ENCODE assay signal across 14 mouse cellular contexts in genomic region chr14:64585081-64585470, GRCm38 (mm10).
DNase-seq lines count a peak whose midpoint lies in the region; ATAC-seq and TF ChIP-seq lines count a peak whose summit lies in the region.
"Had no signal": no experiment of that assay in that cellular context is flagged by ENCODE, and none has a peak within 500 bp of the region (broad histone marks: within the 10 kb centered on the region; RNA-seq: fewer than 3 reads in every experiment).

No protein-coding gene starts in this region.

- DNase-seq in midbrain, postnatal 0 days (ENCODE audit: low spot score) = no peak
- no peak for DNase-seq in adrenal gland, postnatal 4 days (ENCODE audit: low spot score in 2 of 2)
- no peak for DNase-seq in MN1 (ENCODE audit: low spot score)
- no peak for DNase-seq in left cerebral cortex, adult 8-10 months (ENCODE audit: low spot score in 2 of 2)
- DNase-seq: gastrocnemius, postnatal 25 days; heart, postnatal 14 days had no signal

- ATAC-seq in forebrain, embryonic 12.5 days (ENCODE audit: low FRiP score) = no peak
- ATAC-seq in forebrain, embryonic 15.5 days (replicated peaks) = no peak
- no peak for ATAC-seq in hindbrain, embryonic 16.5 days
- ATAC-seq in midbrain, postnatal 0 days (ENCODE audit: low FRiP score) = no peak
- ATAC-seq: CD4-positive, CD25-positive, alpha-beta regulatory T cell, adult 4 months; intestine, embryonic 15.5 days had no signal

- peak; percentile 36; the same call in 1 of the 2 replicates for TF ChIP-seq CTCF in midbrain, postnatal 0 days (IDR thresholded peaks at IDR 0.05)

- WGBS in forebrain, embryonic 12.5 days = 12% methylated on average over 5 of the region's 5 CpGs
- 10% methylated on average over 5 of the region's 5 CpGs for WGBS in forebrain, embryonic 15.5 days
- 6% methylated on average over 5 of the region's 5 CpGs for WGBS in hindbrain, embryonic 16.5 days
- WGBS in midbrain, postnatal 0 days = 8% methylated on average over 5 of the region's 5 CpGs

- no peaks in the 10 kb centered on the region for H3K36me3 ChIP-seq in forebrain, embryonic 12.5 days (replicated peaks)
- H3K36me3 ChIP-seq in forebrain, embryonic 15.5 days = no peaks in the 10 kb centered on the region
- H3K36me3 ChIP-seq in hindbrain, embryonic 16.5 days (ENCODE audit: control insufficient read depth, insufficient read depth, low read length) = no peaks in the 10 kb centered on the region
- peaks cover under 1% of the 10 kb centered on the region; the same call in 1 of the 2 replicates for H3K36me3 ChIP-seq in midbrain, postnatal 0 days (ENCODE audit: insufficient read depth, low read length)
- H3K36me3 ChIP-seq: intestine, embryonic 15.5 days; kidney, embryonic 15.5 days; stomach, embryonic 15.5 days had no signal

- H3K9ac ChIP-seq in forebrain, embryonic 12.5 days = no peak overlapping the region
- H3K9ac ChIP-seq in forebrain, embryonic 15.5 days (replicated peaks) = peak overlapping the region; percentile 85; the same call in 1 of the 2 replicates
- peak overlapping the region; percentile 53 for H3K9ac ChIP-seq in hindbrain, embryonic 16.5 days (ENCODE audit: low read depth, low read length)
- H3K9ac ChIP-seq in midbrain, postnatal 0 days (replicated peaks; ENCODE audit: low read length, poor library complexity, severe bottlenecking) = peak overlapping the region; percentile 99
- H3K9ac ChIP-seq: intestine, embryonic 15.5 days; kidney, embryonic 15.5 days; stomach, embryonic 15.5 days had no signal

- H3K4me1 ChIP-seq in forebrain, embryonic 12.5 days = peaks cover 64% of the 10 kb centered on the region
- H3K4me1 ChIP-seq in forebrain, embryonic 15.5 days = peaks cover 52% of the 10 kb centered on the region
- peaks cover 29% of the 10 kb centered on the region for H3K4me1 ChIP-seq in hindbrain, embryonic 16.5 days (ENCODE audit: control insufficient read depth, insufficient read depth, low read depth, low read length)
- H3K4me1 ChIP-seq in midbrain, postnatal 0 days (ENCODE audit: insufficient read depth, low read length) = peaks cover 15% of the 10 kb centered on the region; the same call in 1 of the 2 replicates

- peaks cover 64% of the 10 kb centered on the region for H3K27me3 ChIP-seq in forebrain, embryonic 12.5 days
- no peaks in the 10 kb centered on the region for H3K27me3 ChIP-seq in forebrain, embryonic 15.5 days
- no peaks in the 10 kb centered on the region for H3K27me3 ChIP-seq in hindbrain, embryonic 16.5 days (replicated peaks; ENCODE audit: control insufficient read depth, insufficient read depth, low read length)
- H3K27me3 ChIP-seq in midbrain, postnatal 0 days (ENCODE audit: insufficient read depth, low read length) = no peaks in the 10 kb centered on the region

- peak overlapping the region; percentile 13; the same call in 1 of the 2 replicates for H3K4me2 ChIP-seq in forebrain, embryonic 12.5 days
- peak overlapping the region; percentile 95 for H3K4me2 ChIP-seq in forebrain, embryonic 15.5 days (replicated peaks)
- H3K4me2 ChIP-seq in hindbrain, embryonic 16.5 days (ENCODE audit: low read length) = peak overlapping the region; percentile 74
- peak overlapping the region; percentile 95 for H3K4me2 ChIP-seq in midbrain, postnatal 0 days (ENCODE audit: low read depth, low read length, poor library complexity, severe bottlenecking)
- H3K4me2 ChIP-seq: intestine, embryonic 15.5 days; kidney, embryonic 15.5 days; liver, embryonic 11.5 days; stomach, embryonic 15.5 days had no signal

- peak overlapping the region; percentile 99 for H3K27ac ChIP-seq in forebrain, embryonic 12.5 days
- H3K27ac ChIP-seq in forebrain, embryonic 15.5 days (replicated peaks) = peak overlapping the region; percentile 99
- peak overlapping the region; percentile 100 for H3K27ac ChIP-seq in hindbrain, embryonic 16.5 days (ENCODE audit: low read depth, low read length)
- peak overlapping the region; percentile 100 for H3K27ac ChIP-seq in midbrain, postnatal 0 days (ENCODE audit: low read depth, low read length)
- H3K27ac ChIP-seq: intestine, embryonic 15.5 days; kidney, embryonic 15.5 days; stomach, embryonic 15.5 days had no signal

- no peaks in the 10 kb centered on the region for H3K9me3 ChIP-seq in forebrain, embryonic 12.5 days
- H3K9me3 ChIP-seq in forebrain, embryonic 15.5 days = no peaks in the 10 kb centered on the region
- H3K9me3 ChIP-seq in hindbrain, embryonic 16.5 days (ENCODE audit: control insufficient read depth, low read length) = no peaks in the 10 kb centered on the region
- H3K9me3 ChIP-seq in midbrain, postnatal 0 days (ENCODE audit: low read length) = no peaks in the 10 kb centered on the region
- H3K9me3 ChIP-seq: intestine, embryonic 15.5 days; kidney, embryonic 15.5 days; stomach, embryonic 15.5 days had no signal

- no peak overlapping the region for H3K4me3 ChIP-seq in forebrain, embryonic 12.5 days (replicated peaks)
- H3K4me3 ChIP-seq in forebrain, embryonic 15.5 days = peak overlapping the region; percentile 59
- H3K4me3 ChIP-seq in hindbrain, embryonic 16.5 days (ENCODE audit: low read length) = peak overlapping the region; percentile 10
- no peak overlapping the region for H3K4me3 ChIP-seq in midbrain, postnatal 0 days (ENCODE audit: low read depth, low read length)
- H3K4me3 ChIP-seq: intestine, embryonic 15.5 days; kidney, embryonic 15.5 days; stomach, embryonic 15.5 days had no signal

Comparison
In these comparisons a context has a peak if more than half of its experiments do, and no peak if none do; other contexts are left out.
1. H3K4me3 ChIP-seq: peak in forebrain, embryonic 15.5 days (single experiment) and hindbrain, embryonic 16.5 days (single experiment); none in forebrain, embryonic 12.5 days (single experiment) and midbrain, postnatal 0 days (single experiment).
2. H3K4me2 ChIP-seq: peak in every context shown above with its lines; median percentile 95 in forebrain, embryonic 15.5 days; 95 in midbrain, postnatal 0 days; 74 in hindbrain, embryonic 16.5 days; 13 in forebrain, embryonic 12.5 days.
3. Peak in every context shown above with its lines, with median percentiles within 50 percentile points of each other: H3K27ac ChIP-seq.